Mouse (Mus musculus): ENCODE results near the gene Mical3.

The Mical3 gene

GRCm38 (mm10) chr6:121026019-121026584, 104.7 kb downstream of the Mical3 start:
- no peak for DNase-seq (ENCODE audit: low read depth, low spot score)
- Histone ChIP-seq H3K27me3 (ENCODE audit: control insufficient read depth, insufficient read depth, low read length, poor library complexity, severe bottlenecking) (no peaks in the 10 kb centered on the region), H3K36me3 (ENCODE audit: control insufficient read depth, insufficient read depth, low read length, poor library complexity, severe bottlenecking) (no peaks in the 10 kb centered on the region; the same call in 1 of the 2 replicates)

- no peaks in the 10 kb centered on the region for H3K27me3 ChIP-seq (ENCODE audit: control insufficient read depth, insufficient read depth, low read length, poor library complexity, severe bottlenecking)
- H3K36me3 ChIP-seq (ENCODE audit: control insufficient read depth, insufficient read depth, low read length, poor library complexity, severe bottlenecking), result peaks cover 1% of the 10 kb centered on the region
- no peak for DNase-seq (ENCODE audit: low read depth, low spot score)
Observed at GRCm38 (mm10) chr6:121018147-121018546, 112.7 kb downstream of the Mical3 start.

GRCm38 (mm10) chr6:121017436-121018031, 113.3 kb downstream of the Mical3 start:
- peak; percentile 7 for DNase-seq (ENCODE audit: low read depth, low spot score)
- Histone ChIP-seq H3K36me3 (ENCODE audit: control insufficient read depth, insufficient read depth, low read length, poor library complexity, severe bottlenecking) (peaks cover 1% of the 10 kb centered on the region), H3K27me3 (ENCODE audit: control insufficient read depth, insufficient read depth, low read length, poor library complexity, severe bottlenecking) (no peaks in the 10 kb centered on the region)

- Histone ChIP-seq H3K27me3 (ENCODE audit: control insufficient read depth, insufficient read depth, low read length, poor library complexity, severe bottlenecking) (no peaks in the 10 kb centered on the region), H3K36me3 (ENCODE audit: control insufficient read depth, insufficient read depth, low read length, poor library complexity, severe bottlenecking) (peaks cover 1% of the 10 kb centered on the region; the same call in 1 of the 2 replicates)
- DNase-seq (ENCODE audit: low read depth, low spot score), result no peak
Observed at GRCm38 (mm10) chr6:121016097-121016496, 114.7 kb downstream of the Mical3 start.

GRCm38 (mm10) chr6:121014339-121014738, 116.5 kb downstream of the Mical3 start:
- H3K27me3 ChIP-seq (ENCODE audit: control insufficient read depth, insufficient read depth, low read length, poor library complexity, severe bottlenecking), result no peaks in the 10 kb centered on the region

GRCm38 (mm10) chr6:121013750-121014149, 117.0 kb downstream of the Mical3 start:
- DNase-seq (ENCODE audit: low read depth, low spot score), result peak; percentile 64
- Histone ChIP-seq H3K27me3 (ENCODE audit: control insufficient read depth, insufficient read depth, low read length, poor library complexity, severe bottlenecking) (no peaks in the 10 kb centered on the region), H3K36me3 (ENCODE audit: control insufficient read depth, insufficient read depth, low read length, poor library complexity, severe bottlenecking) (no peaks in the 10 kb centered on the region)

More at GRCm38 (mm10) chr6:121014339-121014738, 116.5 kb downstream of the Mical3 start:
- no peak for DNase-seq (ENCODE audit: low read depth, low spot score)
- H3K36me3 ChIP-seq (ENCODE audit: control insufficient read depth, insufficient read depth, low read length, poor library complexity, severe bottlenecking), result no peaks in the 10 kb centered on the region

- no peak for DNase-seq (ENCODE audit: low read depth, low spot score)
- Histone ChIP-seq H3K27me3 (ENCODE audit: control insufficient read depth, insufficient read depth, low read length, poor library complexity, severe bottlenecking) (no peaks in the 10 kb centered on the region), H3K36me3 (ENCODE audit: control insufficient read depth, insufficient read depth, low read length, poor library complexity, severe bottlenecking) (no peaks in the 10 kb centered on the region)
Observed at GRCm38 (mm10) chr6:121011709-121012108, 119.1 kb downstream of the Mical3 start.

GRCm38 (mm10) chr6:121009651-121010050, 121.1 kb downstream of the Mical3 start:
- no peaks in the 10 kb centered on the region for H3K36me3 ChIP-seq (ENCODE audit: control insufficient read depth, insufficient read depth, low read length, poor library complexity, severe bottlenecking)
- H3K27me3 ChIP-seq (ENCODE audit: control insufficient read depth, insufficient read depth, low read length, poor library complexity, severe bottlenecking), result no peaks in the 10 kb centered on the region
- DNase-seq (ENCODE audit: low read depth, low spot score), result no peak

GRCm38 (mm10) chr6:121004959-121005358, 125.8 kb downstream of the Mical3 start:
- no peaks in the 10 kb centered on the region for H3K36me3 ChIP-seq (ENCODE audit: control insufficient read depth, insufficient read depth, low read length, poor library complexity, severe bottlenecking)
- DNase-seq (ENCODE audit: low read depth, low spot score), result no peak
- no peaks in the 10 kb centered on the region for H3K27me3 ChIP-seq (ENCODE audit: control insufficient read depth, insufficient read depth, low read length, poor library complexity, severe bottlenecking)

- no peak for DNase-seq (ENCODE audit: low read depth, low spot score)
- no peaks in the 10 kb centered on the region for H3K36me3 ChIP-seq (ENCODE audit: control insufficient read depth, insufficient read depth, low read length, poor library complexity, severe bottlenecking)
- H3K27me3 ChIP-seq (ENCODE audit: control insufficient read depth, insufficient read depth, low read length, poor library complexity, severe bottlenecking), result no peaks in the 10 kb centered on the region
Observed at GRCm38 (mm10) chr6:121002952-121003351, 127.8 kb downstream of the Mical3 start.

GRCm38 (mm10) chr6:120999860-121000526, 130.8 kb downstream of the Mical3 start:
- no peaks in the 10 kb centered on the region for H3K27me3 ChIP-seq (ENCODE audit: control insufficient read depth, insufficient read depth, low read length, poor library complexity, severe bottlenecking)

GRCm38 (mm10) chr6:120999087-120999486, 131.7 kb downstream of the Mical3 start:
- Histone ChIP-seq H3K27me3 (ENCODE audit: control insufficient read depth, insufficient read depth, low read length, poor library complexity, severe bottlenecking) (no peaks in the 10 kb centered on the region), H3K36me3 (ENCODE audit: control insufficient read depth, insufficient read depth, low read length, poor library complexity, severe bottlenecking) (no peaks in the 10 kb centered on the region)
- no peak for DNase-seq (ENCODE audit: low read depth, low spot score)

More at GRCm38 (mm10) chr6:120999860-121000526, 130.8 kb downstream of the Mical3 start:
- H3K36me3 ChIP-seq (ENCODE audit: control insufficient read depth, insufficient read depth, low read length, poor library complexity, severe bottlenecking), result no peaks in the 10 kb centered on the region
- DNase-seq (ENCODE audit: low read depth, low spot score), result no peak

GRCm38 (mm10) chr6:120996607-120997006, 134.2 kb downstream of the Mical3 start:
- no peaks in the 10 kb centered on the region for H3K36me3 ChIP-seq (ENCODE audit: control insufficient read depth, insufficient read depth, low read length, poor library complexity, severe bottlenecking)
- no peak for DNase-seq (ENCODE audit: low read depth, low spot score)
- no peaks in the 10 kb centered on the region for H3K27me3 ChIP-seq (ENCODE audit: control insufficient read depth, insufficient read depth, low read length, poor library complexity, severe bottlenecking)

- no peaks in the 10 kb centered on the region for H3K27me3 ChIP-seq (ENCODE audit: control insufficient read depth, insufficient read depth, low read length, poor library complexity, severe bottlenecking)
- DNase-seq (ENCODE audit: low read depth, low spot score), result no peak
- no peaks in the 10 kb centered on the region for H3K36me3 ChIP-seq (ENCODE audit: control insufficient read depth, insufficient read depth, low read length, poor library complexity, severe bottlenecking)
Observed at GRCm38 (mm10) chr6:120995541-120995940, 135.3 kb downstream of the Mical3 start.

- DNase-seq (ENCODE audit: low read depth, low spot score), result no peak
- no peaks in the 10 kb centered on the region for H3K36me3 ChIP-seq (ENCODE audit: control insufficient read depth, insufficient read depth, low read length, poor library complexity, severe bottlenecking)
- H3K27me3 ChIP-seq (ENCODE audit: control insufficient read depth, insufficient read depth, low read length, poor library complexity, severe bottlenecking), result no peaks in the 10 kb centered on the region
Observed at GRCm38 (mm10) chr6:120991857-120992256, 138.9 kb downstream of the Mical3 start.

Measured in splenic B cell, adult 2 months (primary cell).